18 mouse cellular contexts compared by ENCODE assay signal in genomic region chr13:38073374-38074307, GRCm38 (mm10). TPM values are rescaled to one million over a fixed set of nuclear protein-coding genes. Genes with fewer than 3 reads are reported as not detected.
DNase-seq lines count a peak whose midpoint lies in the region; ATAC-seq and TF ChIP-seq lines count a peak whose summit lies in the region.
"Had no signal": no experiment of that assay in that cellular context is flagged by ENCODE, and none has a peak within 500 bp of the region (broad histone marks: within the 10 kb centered on the region; RNA-seq: fewer than 3 reads in every experiment).

No protein-coding gene starts in this region.

- no peak for DNase-seq in stomach, postnatal 0 days (ENCODE audit: low spot score)
- DNase-seq in liver, embryonic 14.5 days (ENCODE audit: low read depth in 3 of 3, low spot score in 3 of 3), result peak in 2 of 3 experiments; percentile 14 to 18
- no peak for DNase-seq in thymus, postnatal 0 days (ENCODE audit: low spot score)
- no peak for DNase-seq in midbrain, embryonic 14.5 days
- DNase-seq in lung, postnatal 0 days (ENCODE audit: low spot score), result no peak
- DNase-seq: adrenal gland, postnatal 14 days; B cell, adult 2 months; cerebellum, postnatal 10 days; kidney, postnatal 14 days; left cerebral cortex, postnatal 4 days; right cerebral cortex, postnatal 14 days; thymus, postnatal 36 days had no signal

- 0 out of 2 replicates have a peak, but pooled peaks cover 5% of the 10 kb centered on the region for H3K4me1 ChIP-seq in stomach, embryonic 14.5 days (ENCODE audit: control insufficient read depth, insufficient read depth, low read length)
- H3K4me1 ChIP-seq in stomach, postnatal 0 days (replicated peaks; ENCODE audit: control insufficient read depth, insufficient read depth), result no peaks in the 10 kb centered on the region
- H3K4me1 ChIP-seq in heart, embryonic 16.5 days (ENCODE audit: control insufficient read depth, insufficient read depth, low read length), result peaks cover 21% of the 10 kb centered on the region
- H3K4me1 ChIP-seq in liver, embryonic 14.5 days (replicated peaks; ENCODE audit: control insufficient read depth in 2 of 2, insufficient read depth in 2 of 2, low read length in 1 of 2), result peaks cover 0 to 14% of the 10 kb centered on the region in 2 experiments; a peak in 3 of 4 replicates
- H3K4me1 ChIP-seq in midbrain, embryonic 14.5 days (ENCODE audit: control insufficient read depth, insufficient read depth, low read length), result no peaks in the 10 kb centered on the region
- H3K4me1 ChIP-seq in lung, postnatal 0 days (ENCODE audit: insufficient read depth, low read depth, low read length), result peaks cover 2% of the 10 kb centered on the region; the same call in 1 of the 2 replicates
- H3K4me1 ChIP-seq: midbrain, embryonic 12.5 days had no signal

- TF ChIP-seq EP300 in stomach, postnatal 0 days (optimal IDR thresholded peaks at IDR 0.05), result no peak
- peak; percentile 32; the same call in 1 of the 2 replicates for TF ChIP-seq EP300 in liver, embryonic 14.5 days (IDR thresholded peaks at IDR 0.05; ENCODE audit: low read depth)
- TF ChIP-seq EP300 in lung, postnatal 0 days (IDR thresholded peaks at IDR 0.05), result no peak

- H3K27ac ChIP-seq in stomach, embryonic 14.5 days (ENCODE audit: low read length), result no peak overlapping the region
- H3K27ac ChIP-seq in stomach, postnatal 0 days (replicated peaks), result no peak overlapping the region
- peak overlapping the region; percentile 78 for H3K27ac ChIP-seq in heart, embryonic 16.5 days (ENCODE audit: low read length)
- no peak overlapping the region for H3K27ac ChIP-seq in liver, embryonic 14.5 days
- H3K27ac ChIP-seq in midbrain, embryonic 14.5 days (replicated peaks; ENCODE audit: low read depth, low read length), result no peak overlapping the region
- H3K27ac ChIP-seq in lung, postnatal 0 days (ENCODE audit: low read length), result no peak overlapping the region
- H3K27ac ChIP-seq: embryonic facial prominence, embryonic 13.5 days; forebrain, embryonic 10.5 days; lung, embryonic 15.5 days; midbrain, embryonic 12.5 days had no signal

- 0 out of 2 replicates have a peak, but pooled peaks have one; percentile 11 for ATAC-seq in stomach, embryonic 14.5 days (ENCODE audit: insufficient number of reproducible peaks, insufficient read depth, low FRiP score, low read depth)
- ATAC-seq in stomach, postnatal 0 days (ENCODE audit: low FRiP score, low TSS enrichment), result no peak
- no peak for ATAC-seq in heart, embryonic 16.5 days (replicated peaks; ENCODE audit: extremely low read depth, insufficient read depth, low FRiP score)
- ATAC-seq in liver, embryonic 14.5 days (ENCODE audit: insufficient read depth), result peak; percentile 72
- no peak for ATAC-seq in midbrain, embryonic 14.5 days (ENCODE audit: low FRiP score, low TSS enrichment)
- ATAC-seq in lung, postnatal 0 days, result no peak

- no peak for TF ChIP-seq CTCF in stomach, postnatal 0 days (IDR thresholded peaks at IDR 0.05; ENCODE audit: low read depth)
- TF ChIP-seq CTCF in liver, embryonic 14.5 days (IDR thresholded peaks at IDR 0.05; ENCODE audit: low read depth), result no peak
- no peak for TF ChIP-seq CTCF in lung, postnatal 0 days (IDR thresholded peaks at IDR 0.05)

- no peaks in the 10 kb centered on the region for H3K27me3 ChIP-seq in stomach, embryonic 14.5 days (ENCODE audit: control insufficient read depth, insufficient read depth, low read length)
- no peaks in the 10 kb centered on the region for H3K27me3 ChIP-seq in stomach, postnatal 0 days (ENCODE audit: control insufficient read depth, insufficient read depth, low read length)
- H3K27me3 ChIP-seq in heart, embryonic 16.5 days (ENCODE audit: control insufficient read depth, insufficient read depth, low read length), result no peaks in the 10 kb centered on the region
- H3K27me3 ChIP-seq in liver, embryonic 14.5 days (ENCODE audit: control insufficient read depth, insufficient read depth, low read length), result no peaks in the 10 kb centered on the region
- H3K27me3 ChIP-seq in midbrain, embryonic 14.5 days (ENCODE audit: control insufficient read depth, insufficient read depth, low read length), result no peaks in the 10 kb centered on the region
- H3K27me3 ChIP-seq in lung, postnatal 0 days (replicated peaks; ENCODE audit: insufficient read depth, low read length), result no peaks in the 10 kb centered on the region
- H3K27me3 ChIP-seq: embryonic facial prominence, embryonic 13.5 days; lung, embryonic 15.5 days; midbrain, embryonic 12.5 days had no signal

- H3K4me2 ChIP-seq in stomach, embryonic 14.5 days (replicated peaks; ENCODE audit: low read depth, low read length), result no peak overlapping the region
- H3K4me2 ChIP-seq in stomach, postnatal 0 days (replicated peaks; ENCODE audit: low read depth), result no peak overlapping the region
- H3K4me2 ChIP-seq in heart, embryonic 16.5 days (ENCODE audit: low read depth, low read length), result no peak overlapping the region
- peak overlapping the region; percentile 11; the same call in 1 of the 2 replicates for H3K4me2 ChIP-seq in liver, embryonic 14.5 days (ENCODE audit: low read depth)
- no peak overlapping the region for H3K4me2 ChIP-seq in midbrain, embryonic 14.5 days (ENCODE audit: low read length)
- H3K4me2 ChIP-seq in lung, postnatal 0 days (replicated peaks; ENCODE audit: low read depth, low read length), result no peak overlapping the region
- H3K4me2 ChIP-seq: embryonic facial prominence, embryonic 13.5 days; lung, embryonic 15.5 days; midbrain, embryonic 12.5 days had no signal

- H3K9me3 ChIP-seq in stomach, embryonic 14.5 days (ENCODE audit: control insufficient read depth, low read depth, low read length), result no peaks in the 10 kb centered on the region
- H3K9me3 ChIP-seq in stomach, postnatal 0 days (ENCODE audit: control insufficient read depth, low read length), result no peaks in the 10 kb centered on the region
- no peaks in the 10 kb centered on the region for H3K9me3 ChIP-seq in heart, embryonic 16.5 days (replicated peaks; ENCODE audit: control insufficient read depth, low read length)
- H3K9me3 ChIP-seq in liver, embryonic 14.5 days (ENCODE audit: control insufficient read depth, low read length), result no peaks in the 10 kb centered on the region
- no peaks in the 10 kb centered on the region for H3K9me3 ChIP-seq in midbrain, embryonic 14.5 days (ENCODE audit: control insufficient read depth, low read length)
- no peaks in the 10 kb centered on the region for H3K9me3 ChIP-seq in lung, postnatal 0 days (ENCODE audit: low read length)
- H3K9me3 ChIP-seq: embryonic facial prominence, embryonic 13.5 days; forebrain, embryonic 10.5 days; lung, embryonic 15.5 days; midbrain, embryonic 12.5 days had no signal

- no peaks in the 10 kb centered on the region for H3K36me3 ChIP-seq in stomach, embryonic 14.5 days (ENCODE audit: control insufficient read depth, insufficient read depth, low read length)
- H3K36me3 ChIP-seq in stomach, postnatal 0 days (ENCODE audit: control insufficient read depth, insufficient read depth, low read length), result no peaks in the 10 kb centered on the region
- H3K36me3 ChIP-seq in heart, embryonic 16.5 days (ENCODE audit: control insufficient read depth, insufficient read depth), result no peaks in the 10 kb centered on the region
- H3K36me3 ChIP-seq in liver, embryonic 14.5 days (replicated peaks; ENCODE audit: control insufficient read depth, insufficient read depth, low read depth), result no peaks in the 10 kb centered on the region
- no peaks in the 10 kb centered on the region for H3K36me3 ChIP-seq in midbrain, embryonic 14.5 days (ENCODE audit: control insufficient read depth, insufficient read depth, low read length)
- no peaks in the 10 kb centered on the region for H3K36me3 ChIP-seq in lung, postnatal 0 days (ENCODE audit: insufficient read depth, low read length)
- H3K36me3 ChIP-seq: embryonic facial prominence, embryonic 13.5 days; forebrain, embryonic 10.5 days; lung, embryonic 15.5 days; midbrain, embryonic 12.5 days had no signal

- no peak overlapping the region for H3K9ac ChIP-seq in stomach, embryonic 14.5 days (replicated peaks; ENCODE audit: low read depth, low read length)
- H3K9ac ChIP-seq in stomach, postnatal 0 days (ENCODE audit: low read length), result no peak overlapping the region
- peak overlapping the region; percentile 44 for H3K9ac ChIP-seq in heart, embryonic 16.5 days (ENCODE audit: low read length)
- H3K9ac ChIP-seq in liver, embryonic 14.5 days (replicated peaks), result no peak overlapping the region
- no peak overlapping the region for H3K9ac ChIP-seq in midbrain, embryonic 14.5 days (replicated peaks; ENCODE audit: low read length)
- no peak overlapping the region for H3K9ac ChIP-seq in lung, postnatal 0 days (replicated peaks; ENCODE audit: low read depth)
- H3K9ac ChIP-seq: embryonic facial prominence, embryonic 13.5 days; lung, embryonic 15.5 days; midbrain, embryonic 12.5 days had no signal

- 66% methylated on average over 18 of the region's 18 CpGs for WGBS in stomach, embryonic 14.5 days
- WGBS in stomach, postnatal 0 days, result 75% methylated on average over 18 of the region's 18 CpGs
- WGBS in heart, embryonic 16.5 days, result 63% methylated on average over 18 of the region's 18 CpGs
- WGBS in liver, embryonic 14.5 days (ENCODE audit: insufficient replicate concordance), result 43% methylated on average over 18 of the region's 18 CpGs
- 93% methylated on average over 18 of the region's 18 CpGs for WGBS in midbrain, embryonic 14.5 days
- WGBS in lung, postnatal 0 days, result 73% methylated on average over 18 of the region's 18 CpGs

- H3K4me3 ChIP-seq in stomach, embryonic 14.5 days (ENCODE audit: low read depth, low read length), result no peak overlapping the region
- no peak overlapping the region for H3K4me3 ChIP-seq in stomach, postnatal 0 days (ENCODE audit: low read depth, low read length)
- no peak overlapping the region for H3K4me3 ChIP-seq in heart, embryonic 16.5 days (ENCODE audit: low read length)
- no peak overlapping the region for H3K4me3 ChIP-seq in liver, embryonic 14.5 days (ENCODE audit: insufficient read depth in 1 of 2, low read depth in 2 of 2, low read length in 2 of 2)
- H3K4me3 ChIP-seq in midbrain, embryonic 14.5 days (replicated peaks; ENCODE audit: low read depth, low read length), result no peak overlapping the region
- no peak overlapping the region for H3K4me3 ChIP-seq in lung, postnatal 0 days (ENCODE audit: low read depth, low read length)
- H3K4me3 ChIP-seq: embryonic facial prominence, embryonic 13.5 days; forebrain, embryonic 10.5 days; lung, embryonic 15.5 days; midbrain, embryonic 12.5 days had no signal

RNA-seq across cellular contexts. Expression of gene Cage1, which starts 36.8 kb away (rescaled TPM):
- polyA plus RNA-seq in stomach, embryonic 14.5 days (2014; fragmentation: Nextera tagmentation; extraction: Ambion mirVana), result 1.1 and 1.5 TPM in 2 replicates
- polyA plus RNA-seq in stomach, postnatal 0 days (2015; fragmentation: Nextera tagmentation; extraction: Ambion mirVana), result 0.86 and 1.2 TPM in 2 replicates
- polyA plus RNA-seq in heart, embryonic 16.5 days (2015; fragmentation: Nextera tagmentation; extraction: Ambion mirVana), result 0.97 and 1.2 TPM in 2 replicates
- 0.10 and 0.15 TPM in 2 replicates for polyA plus RNA-seq in liver, embryonic 14.5 days (2012; rRNA removed)
- 0.25 and 0.56 TPM in 2 replicates for polyA plus RNA-seq in liver, embryonic 14.5 days (2014; fragmentation: Nextera tagmentation; extraction: Ambion mirVana)
- 1.0 and 1.2 TPM in 2 replicates for polyA plus RNA-seq in thymus, postnatal 0 days (2015; fragmentation: Nextera tagmentation; extraction: Ambion mirVana)
- polyA plus RNA-seq in midbrain, embryonic 14.5 days (2014; fragmentation: Nextera tagmentation; extraction: Ambion mirVana), result 2.7 TPM in 2 replicates
- polyA plus RNA-seq in lung, postnatal 0 days (2015; fragmentation: Nextera tagmentation; extraction: Ambion mirVana), result 1.5 and 1.8 TPM in 2 replicates

RNA-seq across cellular contexts. Expression of gene Riok1, which starts 36.8 kb away (rescaled TPM):
- 53.5 and 55.4 TPM in 2 replicates for polyA plus RNA-seq in stomach, embryonic 14.5 days (2014; fragmentation: Nextera tagmentation; extraction: Ambion mirVana)
- polyA plus RNA-seq in stomach, postnatal 0 days (2015; fragmentation: Nextera tagmentation; extraction: Ambion mirVana), result 22.9 and 24.3 TPM in 2 replicates
- polyA plus RNA-seq in heart, embryonic 16.5 days (2015; fragmentation: Nextera tagmentation; extraction: Ambion mirVana), result 30.3 and 36.0 TPM in 2 replicates
- 6.9 and 13.0 TPM in 2 replicates for polyA plus RNA-seq in liver, embryonic 14.5 days (2012; rRNA removed)
- 17.5 and 18.0 TPM in 2 replicates for polyA plus RNA-seq in liver, embryonic 14.5 days (2014; fragmentation: Nextera tagmentation; extraction: Ambion mirVana)
- polyA plus RNA-seq in thymus, postnatal 0 days (2015; fragmentation: Nextera tagmentation; extraction: Ambion mirVana), result 57.5 and 70.8 TPM in 2 replicates
- polyA plus RNA-seq in midbrain, embryonic 14.5 days (2014; fragmentation: Nextera tagmentation; extraction: Ambion mirVana), result 45.0 and 51.1 TPM in 2 replicates
- polyA plus RNA-seq in lung, postnatal 0 days (2015; fragmentation: Nextera tagmentation; extraction: Ambion mirVana), result 29.5 and 33.9 TPM in 2 replicates

Comparison
In these comparisons a context has a peak if more than half of its experiments do, and no peak if none do; other contexts are left out.
1. ATAC-seq: peak in stomach, embryonic 14.5 days (single experiment) and liver, embryonic 14.5 days (single experiment); none in stomach, postnatal 0 days (single experiment), heart, embryonic 16.5 days (single experiment), midbrain, embryonic 14.5 days (single experiment) and lung, postnatal 0 days (single experiment).
2. DNase-seq: peak in liver, embryonic 14.5 days (2 of 3); none in stomach, postnatal 0 days (single experiment), thymus, postnatal 0 days (single experiment), midbrain, embryonic 14.5 days (single experiment) and lung, postnatal 0 days (single experiment).